Comparison of ENCODE assay signal across 26 mouse cellular contexts in the genomic region with DNA sequence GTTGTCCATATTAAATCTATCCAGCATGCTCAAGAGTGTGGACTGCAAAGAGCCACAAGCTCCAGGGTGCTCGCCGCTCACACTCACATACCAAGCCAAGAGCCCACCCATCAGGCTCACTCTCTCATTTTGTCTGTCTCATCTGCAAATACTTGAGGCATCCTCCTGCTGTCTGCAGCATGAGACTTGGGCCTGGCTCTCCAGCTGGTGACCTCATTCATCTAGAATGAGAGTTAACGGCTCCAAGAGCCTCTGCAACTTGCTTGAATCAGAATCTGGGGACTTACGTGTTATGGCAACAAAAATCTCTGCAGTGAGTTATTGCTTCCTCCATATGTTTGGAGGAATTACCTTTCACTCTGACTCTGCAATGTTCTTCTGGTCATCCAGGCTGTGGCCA. TPM values are rescaled to one million over a fixed set of nuclear protein-coding genes. Genes with fewer than 3 reads are reported as not detected.
A peak's percentile ranks its signal among the peaks of the same experiment; 100 is the strongest.
DNase-seq lines count a peak whose midpoint lies in the region; ATAC-seq and TF ChIP-seq lines count a peak whose summit lies in the region.
"Had no signal": no experiment of that assay in that cellular context is flagged by ENCODE, and none has a peak within 500 bp of the region (broad histone marks: within the 10 kb centered on the region; RNA-seq: fewer than 3 reads in every experiment).

No protein-coding gene starts in this region.

- no peaks in the 10 kb centered on the region for H3K27me3 ChIP-seq in forebrain, embryonic 15.5 days
- no peaks in the 10 kb centered on the region for H3K27me3 ChIP-seq in forebrain, embryonic 12.5 days
- H3K27me3 ChIP-seq in intestine, embryonic 16.5 days (replicated peaks; ENCODE audit: control insufficient read depth, insufficient read depth, low read length), result no peaks in the 10 kb centered on the region
- no peaks in the 10 kb centered on the region for H3K27me3 ChIP-seq in stomach, postnatal 0 days (ENCODE audit: control insufficient read depth, insufficient read depth, low read length)
- H3K27me3 ChIP-seq: embryonic facial prominence, embryonic 12.5 days; heart, embryonic 15.5 days; kidney, embryonic 15.5 days; liver, embryonic 15.5 days; lung, embryonic 15.5 days; midbrain, embryonic 15.5 days; neural tube, embryonic 15.5 days; Patski had no signal

- H3K4me1 ChIP-seq in forebrain, embryonic 15.5 days, result peaks cover 17% of the 10 kb centered on the region
- no peaks in the 10 kb centered on the region for H3K4me1 ChIP-seq in forebrain, embryonic 12.5 days
- peaks cover 9% of the 10 kb centered on the region; the same call in 1 of the 2 replicates for H3K4me1 ChIP-seq in intestine, embryonic 16.5 days (ENCODE audit: control insufficient read depth, insufficient read depth, low read length)
- no peaks in the 10 kb centered on the region for H3K4me1 ChIP-seq in stomach, postnatal 0 days (replicated peaks; ENCODE audit: control insufficient read depth, insufficient read depth)
- H3K4me1 ChIP-seq: kidney, embryonic 15.5 days; liver, embryonic 15.5 days; lung, embryonic 15.5 days had no signal

- DNase-seq in lung, postnatal 10 days, result peak; percentile 32
- DNase-seq in lung, postnatal 36 days, result no peak
- no peak for DNase-seq in stomach, postnatal 0 days (ENCODE audit: low spot score)
- no peak for DNase-seq in kidney, adult 9 months
- DNase-seq in yolk sac, embryonic 10.5 days (ENCODE audit: low spot score), result no peak
- DNase-seq: cerebellum, adult 11-12 months; cerebellum, postnatal 14 days; heart, postnatal 36 days; kidney, postnatal 36 days; liver; thymus, adult 18-20 months; thymus, postnatal 36 days had no signal

- no peak for TF ChIP-seq CTCF in stomach, postnatal 0 days (IDR thresholded peaks at IDR 0.05; ENCODE audit: low read depth)

- TF ChIP-seq EP300 in stomach, postnatal 0 days (optimal IDR thresholded peaks at IDR 0.05), result no peak

- H3K9ac ChIP-seq in forebrain, embryonic 15.5 days (replicated peaks), result no peak overlapping the region
- no peak overlapping the region for H3K9ac ChIP-seq in forebrain, embryonic 12.5 days
- H3K9ac ChIP-seq in intestine, embryonic 16.5 days (ENCODE audit: low read depth, low read length), result no peak overlapping the region
- H3K9ac ChIP-seq in stomach, postnatal 0 days (ENCODE audit: low read length), result no peak overlapping the region
- H3K9ac ChIP-seq: embryonic facial prominence, embryonic 12.5 days; heart, embryonic 15.5 days; hindbrain, embryonic 14.5 days; kidney, embryonic 15.5 days; liver, embryonic 15.5 days; lung, embryonic 15.5 days; midbrain, embryonic 15.5 days; neural tube, embryonic 15.5 days had no signal

- WGBS in forebrain, embryonic 15.5 days, result 72% methylated on average over 4 of the region's 4 CpGs
- 84% methylated on average over 4 of the region's 4 CpGs for WGBS in forebrain, embryonic 12.5 days
- 46% methylated on average over 4 of the region's 4 CpGs for WGBS in intestine, embryonic 16.5 days
- WGBS in stomach, postnatal 0 days, result 34% methylated on average over 4 of the region's 4 CpGs

- no peak overlapping the region for H3K4me2 ChIP-seq in forebrain, embryonic 15.5 days (replicated peaks)
- no peak overlapping the region for H3K4me2 ChIP-seq in forebrain, embryonic 12.5 days
- no peak overlapping the region for H3K4me2 ChIP-seq in intestine, embryonic 16.5 days (ENCODE audit: low read depth, low read length)
- no peak overlapping the region for H3K4me2 ChIP-seq in stomach, postnatal 0 days (replicated peaks; ENCODE audit: low read depth)
- H3K4me2 ChIP-seq: embryonic facial prominence, embryonic 12.5 days; heart, embryonic 15.5 days; hindbrain, embryonic 14.5 days; kidney, embryonic 15.5 days; liver, embryonic 15.5 days; lung, embryonic 15.5 days; midbrain, embryonic 15.5 days; neural tube, embryonic 15.5 days had no signal

- no peak for ATAC-seq in forebrain, embryonic 15.5 days (replicated peaks)
- ATAC-seq in forebrain, embryonic 12.5 days (ENCODE audit: low FRiP score), result no peak
- ATAC-seq in intestine, embryonic 16.5 days, result peak; percentile 59
- ATAC-seq in stomach, postnatal 0 days (ENCODE audit: low FRiP score, low TSS enrichment), result peak; percentile 40; the same call in 1 of the 2 replicates
- ATAC-seq: inflammation-experienced regulatory T-cells, adult 6 months; midbrain, embryonic 15.5 days; Patski had no signal

- H3K36me3 ChIP-seq in forebrain, embryonic 15.5 days, result no peaks in the 10 kb centered on the region
- H3K36me3 ChIP-seq in forebrain, embryonic 12.5 days (replicated peaks), result no peaks in the 10 kb centered on the region
- H3K36me3 ChIP-seq in intestine, embryonic 16.5 days (ENCODE audit: control insufficient read depth, insufficient read depth, low read length), result no peaks in the 10 kb centered on the region
- H3K36me3 ChIP-seq in stomach, postnatal 0 days (ENCODE audit: control insufficient read depth, insufficient read depth, low read length), result no peaks in the 10 kb centered on the region
- H3K36me3 ChIP-seq: embryonic facial prominence, embryonic 12.5 days; heart, embryonic 15.5 days; kidney, embryonic 15.5 days; liver, embryonic 15.5 days; lung, embryonic 15.5 days; midbrain, embryonic 15.5 days; neural tube, embryonic 15.5 days had no signal

- H3K9me3 ChIP-seq in forebrain, embryonic 15.5 days, result no peaks in the 10 kb centered on the region
- no peaks in the 10 kb centered on the region for H3K9me3 ChIP-seq in forebrain, embryonic 12.5 days
- H3K9me3 ChIP-seq in intestine, embryonic 16.5 days (ENCODE audit: control insufficient read depth, low read length), result no peaks in the 10 kb centered on the region
- no peaks in the 10 kb centered on the region for H3K9me3 ChIP-seq in stomach, postnatal 0 days (ENCODE audit: control insufficient read depth, low read length)
- H3K9me3 ChIP-seq: embryonic facial prominence, embryonic 12.5 days; heart, embryonic 15.5 days; kidney, embryonic 15.5 days; liver, embryonic 15.5 days; lung, embryonic 15.5 days; midbrain, embryonic 15.5 days; neural tube, embryonic 15.5 days had no signal

- H3K4me3 ChIP-seq in forebrain, embryonic 15.5 days, result no peak overlapping the region
- H3K4me3 ChIP-seq in forebrain, embryonic 12.5 days (replicated peaks), result no peak overlapping the region
- no peak overlapping the region for H3K4me3 ChIP-seq in intestine, embryonic 16.5 days (ENCODE audit: low read length)
- no peak overlapping the region for H3K4me3 ChIP-seq in stomach, postnatal 0 days (ENCODE audit: low read depth, low read length)
- H3K4me3 ChIP-seq: embryonic facial prominence, embryonic 12.5 days; heart, embryonic 15.5 days; kidney, embryonic 15.5 days; liver, embryonic 15.5 days; lung, embryonic 15.5 days; midbrain, embryonic 15.5 days; neural tube, embryonic 15.5 days had no signal

- H3K27ac ChIP-seq in forebrain, embryonic 15.5 days (replicated peaks), result peak overlapping the region; percentile 38; the same call in 1 of the 2 replicates
- no peak overlapping the region for H3K27ac ChIP-seq in forebrain, embryonic 12.5 days
- peak overlapping the region; percentile 39; the same call in 1 of the 2 replicates for H3K27ac ChIP-seq in intestine, embryonic 16.5 days (ENCODE audit: low read length)
- H3K27ac ChIP-seq in stomach, postnatal 0 days (replicated peaks), result 0 out of 2 replicates have a peak overlapping the region, but pooled peaks have one; percentile 8
- H3K27ac ChIP-seq: embryonic facial prominence, embryonic 12.5 days; heart, embryonic 15.5 days; hindbrain, embryonic 14.5 days; kidney, embryonic 15.5 days; liver, embryonic 15.5 days; lung, embryonic 15.5 days; macrophage; midbrain, embryonic 15.5 days; neural tube, embryonic 15.5 days had no signal

RNA-seq across cellular contexts. Expression of gene Cdh4, which starts 51.7 kb away (rescaled TPM):
- 58.2 and 66.6 TPM in 2 replicates for polyA plus RNA-seq in forebrain, embryonic 15.5 days (2015; fragmentation: Nextera tagmentation; extraction: Ambion mirVana)
- polyA plus RNA-seq in forebrain, embryonic 12.5 days (2016; fragmentation: Nextera tagmentation; extraction: Ambion mirVana), result 29.4 and 30.7 TPM in 2 replicates
- polyA plus RNA-seq in intestine, embryonic 16.5 days (2015; fragmentation: Nextera tagmentation; extraction: Ambion mirVana), result 2.2 and 3.2 TPM in 2 replicates
- 2.9 and 3.1 TPM in 2 replicates for polyA plus RNA-seq in stomach, postnatal 0 days (2015; fragmentation: Nextera tagmentation; extraction: Ambion mirVana)
- polyA plus RNA-seq: inflammation-experienced regulatory T-cells, adult 6 months; macrophage; Patski had no signal

Comparison
In these comparisons a context has a peak if more than half of its experiments do, and no peak if none do; other contexts are left out.
1. ATAC-seq: peak in intestine, embryonic 16.5 days (single experiment) and stomach, postnatal 0 days (single experiment); none in forebrain, embryonic 15.5 days (single experiment) and forebrain, embryonic 12.5 days (single experiment).